Mouse (Mus musculus) spleen, adult 2 months (tissue): ENCODE data around the gene Phka2.

Source experiments
- CTCF ChIP-seq: fragments of 200-500 bp; IDR thresholded peaks from 2 replicates; pipeline ENCODE4 v1.5.1; 2011; ENCODE audit warnings: mild to moderate bottlenecking, inconsistent platforms; ENCODE audit not compliant: insufficient read depth, insufficient read length, insufficient replicate concordance; ENCODE audit errors: extremely low read depth
- POLR2A ChIP-seq: fragments of 200-500 bp; IDR thresholded peaks from 2 replicates; pipeline ENCODE4 v1.6.1; 2011; ENCODE audit warnings: low read depth, low read length, inconsistent platforms

- TF ChIP-seq CTCF: no peak
- TF ChIP-seq POLR2A: no peak
Measured at GRCm38 (mm10) chrX:160610482-160610881, 108.5 kb downstream of the Phka2 start.
